Mouse (Mus musculus) liver, postnatal 0 days (tissue): ENCODE measurements at regions not wholly inside any gene's neighbourhood (a gene's known extent, or its start where the extent isn't known, plus 50 kb on each side); places are given as distances from the start of the nearest gene placed in this dataset.

Source experiments
- CTCF ChIP-seq: sonication (generic); IDR thresholded peaks from 2 replicates; pipeline ENCODE4 v1.5.1; 2016; ENCODE audit warnings: antibody characterized with exemption, low read depth
- EP300 ChIP-seq: IDR thresholded peaks from 2 replicates; pipeline ENCODE4 v1.6.1; 2016; ENCODE audit warnings: antibody characterized with exemption, low read depth, mild to moderate bottlenecking

DNA sequence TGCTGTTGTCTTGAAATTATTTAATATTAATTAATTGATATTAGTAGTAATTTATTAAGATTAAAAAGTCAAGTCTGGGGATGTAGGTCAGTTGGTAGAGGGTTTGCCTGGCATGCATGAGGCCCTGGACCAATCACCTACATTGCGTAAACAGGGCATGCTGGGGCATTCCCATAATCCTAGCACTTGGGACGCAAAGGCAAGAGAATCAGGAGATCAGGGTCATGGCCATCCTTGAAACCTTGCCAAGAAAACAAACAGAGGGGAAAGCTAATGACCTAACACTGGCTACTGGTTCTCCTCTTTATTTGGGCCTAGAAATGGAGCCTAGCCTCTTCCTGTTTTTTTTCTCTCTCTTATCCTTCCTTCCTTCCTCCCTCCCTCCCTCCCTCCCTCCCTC is 52.8 kb upstream of the Larp1 start:
- no peak for TF ChIP-seq CTCF
- no peak for TF ChIP-seq EP300
